Mouse (Mus musculus): ENCODE results near the gene Dnah11. TPM values are rescaled to one million over a fixed set of nuclear protein-coding genes. Genes with fewer than 3 reads are reported as not detected.

Gene Dnah11
- polyA plus RNA-seq, 2 experiments, result 0.15 to 0.39 TPM

DNA sequence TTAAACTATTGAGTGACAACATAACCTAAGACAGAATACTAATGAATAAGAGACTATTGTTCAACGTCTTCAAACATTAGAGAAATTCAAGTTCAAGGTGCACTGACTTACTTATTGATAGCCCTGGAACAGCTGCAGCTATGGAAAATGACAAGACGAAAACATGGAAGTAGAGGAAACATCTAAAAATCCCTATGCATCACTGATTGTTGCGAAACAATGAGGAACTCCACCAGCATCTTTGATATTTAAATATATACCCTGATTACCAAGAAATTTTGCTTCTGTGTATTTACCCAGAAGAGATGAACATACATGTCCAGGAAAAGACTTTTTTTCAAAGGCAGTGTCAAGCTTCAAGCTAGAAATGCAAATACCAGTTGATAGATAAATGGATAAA lies 122.0 kb downstream of the Dnah11 start:
- no peak overlapping the region for H3K4me2 ChIP-seq (replicated peaks; ENCODE audit: low read depth, low read length, severe bottlenecking)
- 81% methylated on average over 3 of the region's 3 CpGs for WGBS
- H3K27ac ChIP-seq (replicated peaks; ENCODE audit: low read depth, low read length), result no peak overlapping the region

DNA sequence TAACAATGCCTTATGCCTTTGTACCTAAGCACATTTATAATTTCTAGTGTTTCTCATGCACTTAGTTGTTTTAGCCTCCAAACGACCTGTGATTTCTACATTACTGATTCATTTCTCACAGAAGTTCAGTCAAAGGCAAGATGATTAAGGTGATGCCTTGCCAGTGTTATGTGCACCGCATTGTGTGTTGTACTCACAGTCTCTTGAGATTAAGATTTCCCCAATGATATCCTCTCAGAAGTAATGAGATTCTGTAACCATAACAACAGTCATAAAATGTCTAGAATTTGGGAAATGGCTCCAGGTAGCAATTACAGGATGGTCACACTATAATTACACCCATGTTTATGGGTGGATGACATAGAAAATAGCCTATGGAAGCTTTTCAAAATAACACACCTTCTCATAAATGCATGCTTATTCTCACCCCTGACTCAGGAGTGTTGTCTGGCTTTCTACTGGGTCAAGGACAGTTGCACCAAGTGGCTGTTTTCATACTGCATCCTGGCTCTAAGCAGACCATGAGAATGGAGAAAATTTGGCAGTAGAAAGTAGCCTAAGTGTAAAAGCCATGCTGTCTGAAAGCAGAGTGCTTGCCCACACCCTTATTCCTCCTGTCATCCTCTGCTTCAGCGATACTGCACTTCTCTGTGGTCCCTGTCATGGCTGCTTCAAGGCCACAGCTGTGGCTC lies 126.5 kb downstream of the Dnah11 start:
- no peak for ATAC-seq (ENCODE audit: low FRiP score, low read depth)
- WGBS, result 73% methylated on average over 3 of the region's 3 CpGs
- H3K27me3 ChIP-seq (ENCODE audit: control insufficient read depth, insufficient read depth, low read length), result no peaks in the 10 kb centered on the region
- no peak for TF ChIP-seq POLR2A (IDR thresholded peaks at IDR 0.05; ENCODE audit: borderline replicate concordance, extremely low read depth, insufficient read depth, insufficient read length)
- no peak overlapping the region for H3K4me2 ChIP-seq (replicated peaks; ENCODE audit: low read depth, low read length, severe bottlenecking)
- H3K36me3 ChIP-seq (ENCODE audit: control insufficient read depth, insufficient read depth, low read length), result no peaks in the 10 kb centered on the region
- H3K27ac ChIP-seq (replicated peaks; ENCODE audit: low read depth, low read length), result no peak overlapping the region
- H3K4me1 ChIP-seq (ENCODE audit: control insufficient read depth, insufficient read depth, low read length), result no peaks in the 10 kb centered on the region
- H3K9ac ChIP-seq (ENCODE audit: low read depth, low read length, severe bottlenecking), result no peak overlapping the region
- no peak overlapping the region for H3K4me3 ChIP-seq (replicated peaks; ENCODE audit: low read length)
- no peaks in the 10 kb centered on the region for H3K9me3 ChIP-seq (ENCODE audit: control insufficient read depth, low read length)
- no peak for DNase-seq (ENCODE audit: low spot score)

More for the DNA sequence above, 122.0 kb downstream of the Dnah11 start:
- no peak for ATAC-seq (ENCODE audit: low FRiP score, low read depth)
- Histone ChIP-seq H3K4me1 (ENCODE audit: control insufficient read depth, insufficient read depth, low read length) (no peaks in the 10 kb centered on the region), H3K27me3 (ENCODE audit: control insufficient read depth, insufficient read depth, low read length) (no peaks in the 10 kb centered on the region), H3K4me3 (replicated peaks; ENCODE audit: low read length) (no peak overlapping the region), H3K36me3 (ENCODE audit: control insufficient read depth, insufficient read depth, low read length) (no peaks in the 10 kb centered on the region), H3K9me3 (ENCODE audit: control insufficient read depth, low read length) (no peaks in the 10 kb centered on the region), H3K9ac (ENCODE audit: low read depth, low read length, severe bottlenecking) (no peak overlapping the region)
- no peak for DNase-seq (ENCODE audit: low spot score)
- no peak for TF ChIP-seq POLR2A (IDR thresholded peaks at IDR 0.05; ENCODE audit: borderline replicate concordance, extremely low read depth, insufficient read depth, insufficient read length)

DNA sequence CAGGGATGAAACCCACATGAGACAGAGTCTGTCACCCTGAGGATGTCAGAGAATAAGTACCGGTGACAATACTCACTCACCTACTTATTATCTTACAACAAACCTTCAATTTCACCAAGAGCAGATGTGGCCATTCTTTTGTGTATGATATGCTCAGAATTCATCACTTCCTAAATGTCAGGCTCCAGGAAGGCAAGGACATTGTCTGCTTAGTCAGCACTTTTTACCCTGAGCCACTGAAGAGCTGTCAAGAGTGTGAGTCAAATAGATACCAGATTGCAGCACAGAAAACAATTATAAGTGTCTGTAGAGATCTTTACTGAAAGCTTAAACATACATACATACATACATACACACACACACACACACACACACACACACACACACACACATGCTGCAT lies 127.2 kb downstream of the Dnah11 start:
- 79% methylated on average over 1 of the region's 1 CpGs for WGBS
- Histone ChIP-seq H3K4me1 (ENCODE audit: control insufficient read depth, insufficient read depth, low read length) (no peaks in the 10 kb centered on the region), H3K36me3 (ENCODE audit: control insufficient read depth, insufficient read depth, low read length) (no peaks in the 10 kb centered on the region), H3K4me2 (replicated peaks; ENCODE audit: low read depth, low read length, severe bottlenecking) (no peak overlapping the region), H3K27me3 (ENCODE audit: control insufficient read depth, insufficient read depth, low read length) (no peaks in the 10 kb centered on the region), H3K4me3 (replicated peaks; ENCODE audit: low read length) (no peak overlapping the region), H3K27ac (replicated peaks; ENCODE audit: low read depth, low read length) (no peak overlapping the region), H3K9ac (ENCODE audit: low read depth, low read length, severe bottlenecking) (no peak overlapping the region), H3K9me3 (ENCODE audit: control insufficient read depth, low read length) (no peaks in the 10 kb centered on the region)
- DNase-seq (ENCODE audit: low spot score) (no peak), ATAC-seq (ENCODE audit: low FRiP score, low read depth) (no peak)
- TF ChIP-seq POLR2A (IDR thresholded peaks at IDR 0.05; ENCODE audit: borderline replicate concordance, extremely low read depth, insufficient read depth, insufficient read length), result no peak

DNA sequence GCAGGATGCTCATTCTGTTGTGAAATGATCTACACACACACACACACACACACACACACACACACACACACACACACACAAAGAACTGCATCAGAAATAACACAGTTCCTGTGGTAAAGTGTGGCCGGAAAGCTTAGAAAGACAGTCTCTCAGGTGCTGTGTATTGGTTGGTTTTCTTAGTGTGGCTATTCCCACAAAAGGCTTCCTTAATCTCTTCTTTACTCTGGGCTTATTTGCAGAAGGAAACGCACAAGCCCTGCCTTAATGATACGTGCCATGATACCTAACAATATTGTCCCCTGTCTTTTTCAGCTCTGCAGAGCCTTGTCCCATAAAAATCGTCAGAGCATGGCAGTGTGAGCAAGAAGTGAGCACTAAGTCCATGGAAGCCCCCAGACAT lies 130.1 kb downstream of the Dnah11 start:
- WGBS, result 74% methylated on average over 4 of the region's 4 CpGs
- Histone ChIP-seq H3K27me3 (ENCODE audit: control insufficient read depth, insufficient read depth, low read length) (no peaks in the 10 kb centered on the region), H3K4me3 (replicated peaks; ENCODE audit: low read length) (no peak overlapping the region), H3K27ac (replicated peaks; ENCODE audit: low read depth, low read length) (no peak overlapping the region), H3K9ac (ENCODE audit: low read depth, low read length, severe bottlenecking) (no peak overlapping the region), H3K36me3 (ENCODE audit: control insufficient read depth, insufficient read depth, low read length) (no peaks in the 10 kb centered on the region), H3K4me2 (replicated peaks; ENCODE audit: low read depth, low read length, severe bottlenecking) (no peak overlapping the region), H3K4me1 (ENCODE audit: control insufficient read depth, insufficient read depth, low read length) (no peaks in the 10 kb centered on the region), H3K9me3 (ENCODE audit: control insufficient read depth, low read length) (no peaks in the 10 kb centered on the region)
- TF ChIP-seq POLR2A (IDR thresholded peaks at IDR 0.05; ENCODE audit: borderline replicate concordance, extremely low read depth, insufficient read depth, insufficient read length), result no peak
- DNase-seq (ENCODE audit: low spot score), result no peak
- no peak for ATAC-seq (ENCODE audit: low FRiP score, low read depth)

DNA sequence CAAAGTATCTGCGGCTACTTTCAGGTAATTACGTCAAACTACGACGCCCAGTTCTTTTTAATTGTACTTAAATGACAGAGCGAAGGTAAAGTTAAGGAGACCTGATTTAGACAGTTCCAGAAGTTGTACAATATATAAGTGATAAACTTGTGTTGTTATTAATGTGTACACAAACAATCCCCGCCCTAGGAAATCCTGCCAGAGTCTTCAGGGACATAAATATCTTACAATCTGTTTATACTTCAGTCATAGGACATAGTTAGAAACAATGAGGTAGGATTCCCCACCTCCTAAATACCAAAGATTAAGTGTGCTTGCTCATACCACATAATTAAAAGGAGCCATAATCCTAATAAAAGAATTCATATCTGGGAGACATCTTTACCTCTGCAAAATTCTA lies 136.5 kb downstream of the Dnah11 start:
- H3K9ac ChIP-seq (ENCODE audit: low read depth, low read length, severe bottlenecking), result no peak overlapping the region
- WGBS, result 89% methylated on average over 6 of the region's 6 CpGs
- H3K27ac ChIP-seq (replicated peaks; ENCODE audit: low read depth, low read length), result no peak overlapping the region
- DNase-seq (ENCODE audit: low spot score), result no peak
- TF ChIP-seq POLR2A (IDR thresholded peaks at IDR 0.05; ENCODE audit: borderline replicate concordance, extremely low read depth, insufficient read depth, insufficient read length), result no peak
- H3K27me3 ChIP-seq (ENCODE audit: control insufficient read depth, insufficient read depth, low read length), result no peaks in the 10 kb centered on the region
- H3K36me3 ChIP-seq (ENCODE audit: control insufficient read depth, insufficient read depth, low read length), result no peaks in the 10 kb centered on the region
- ATAC-seq (ENCODE audit: low FRiP score, low read depth), result no peak
- H3K4me2 ChIP-seq (replicated peaks; ENCODE audit: low read depth, low read length, severe bottlenecking), result no peak overlapping the region
- no peaks in the 10 kb centered on the region for H3K4me1 ChIP-seq (ENCODE audit: control insufficient read depth, insufficient read depth, low read length)
- no peaks in the 10 kb centered on the region for H3K9me3 ChIP-seq (ENCODE audit: control insufficient read depth, low read length)
- H3K4me3 ChIP-seq (replicated peaks; ENCODE audit: low read length), result no peak overlapping the region
